Mouse (Mus musculus) neural tube, embryonic 11.5 days (tissue): ENCODE data around the gene Slco3a1. TPM values are rescaled to one million over a fixed set of nuclear protein-coding genes. Genes with fewer than 3 reads are reported as not detected.

Experiments
- ATAC-seq: fragments of 200-750 bp; cut with Nextera tagmentation; 2 replicates; pipeline ENCODE4 v1.8.0; 2017; ENCODE audit warnings: moderate number of reproducible peaks, mild to moderate bottlenecking, moderate TSS enrichment, moderate library complexity; ENCODE audit not compliant: insufficient read depth, low FRiP score, low TSS enrichment
- DNase-seq: peaks from one replicate; pipeline ENCODE4 v3.0.0-alpha.2; 2015; ENCODE audit warnings: low spot score
- H3K27ac ChIP-seq: fragments of 300-500 bp; sonication (generic); 2 replicates; pipeline ENCODE4 v1.5.1; 2014; ENCODE audit warnings: low read depth, mild to moderate bottlenecking, low read length
- H3K27me3 ChIP-seq: fragments of 300-500 bp; sonication (generic); 2 replicates; pipeline ENCODE4 v1.6.1; 2014; ENCODE audit warnings: mild to moderate bottlenecking, low read length, mixed read lengths; ENCODE audit not compliant: control insufficient read depth, insufficient read depth
- H3K36me3 ChIP-seq: fragments of 300-500 bp; sonication (generic); 2 replicates; pipeline ENCODE4 v1.6.1; 2014; ENCODE audit warnings: mild to moderate bottlenecking, low read length, moderate library complexity, mixed read lengths; ENCODE audit not compliant: control insufficient read depth, insufficient read depth
- H3K4me1 ChIP-seq: fragments of 300-500 bp; sonication (generic); 2 replicates; pipeline ENCODE4 v1.6.1; 2014; ENCODE audit warnings: low read length, mixed read lengths; ENCODE audit not compliant: control insufficient read depth, insufficient read depth
- H3K4me2 ChIP-seq: fragments of 300-500 bp; sonication (generic); 2 replicates; pipeline ENCODE4 v1.6.1; 2014; ENCODE audit warnings: low read depth, mild to moderate bottlenecking, moderate library complexity
- H3K4me3 ChIP-seq: fragments of 300-500 bp; sonication (generic); 2 replicates; pipeline ENCODE4 v1.5.1; 2014; ENCODE audit warnings: low read depth, low read length
- H3K9ac ChIP-seq: fragments of 300-500 bp; sonication (generic); 2 replicates; pipeline ENCODE4 v1.6.1; 2014; ENCODE audit warnings: mild to moderate bottlenecking, low read length
- H3K9me3 ChIP-seq: fragments of 300-500 bp; sonication (generic); 2 replicates; pipeline ENCODE4 v1.6.1; 2016; ENCODE audit warnings: low read length; ENCODE audit not compliant: control insufficient read depth
- WGBS: fragments of 180-500 bp; shearing (Covaris S2); extraction: QIAGEN DNeasy Blood & Tissue Kit; methylation state at CpG from one replicate; pipeline ENCODE4 v1.1.7; 2014; 5-methylcytosine and 5-hydroxymethylcytosine counted together
- polyA plus RNA-seq: library from polyadenylated mRNA; unstranded; fragments of >200 nt; fragmentation: Nextera tagmentation; extraction: Ambion mirVana; gene quantifications from 2 replicates; pipeline ENCODE4 v1.2.1, GENCODE M21; 2014

The Slco3a1 gene
- polyA plus RNA-seq, 1 experiment from 2014 or later = 13.0 TPM

GRCm38 (mm10) chr7:74462451-74462850 is 92.1 kb downstream of the Slco3a1 start:
- H3K9me3 ChIP-seq = no peaks in the 10 kb centered on the region
- H3K27ac ChIP-seq = no peak overlapping the region
- ATAC-seq (no peak), DNase-seq (no peak)
- no peaks in the 10 kb centered on the region for H3K27me3 ChIP-seq
- peaks cover 5% of the 10 kb centered on the region; the same call in 1 of the 2 replicates for H3K4me1 ChIP-seq
- H3K36me3 ChIP-seq = no peaks in the 10 kb centered on the region
- no peak overlapping the region for H3K4me2 ChIP-seq
- whole genome bisulfite sequencing = 52% methylated on average over 4 of the region's 4 CpGs
- H3K4me3 ChIP-seq = no peak overlapping the region
- H3K9ac ChIP-seq = no peak overlapping the region

DNA sequence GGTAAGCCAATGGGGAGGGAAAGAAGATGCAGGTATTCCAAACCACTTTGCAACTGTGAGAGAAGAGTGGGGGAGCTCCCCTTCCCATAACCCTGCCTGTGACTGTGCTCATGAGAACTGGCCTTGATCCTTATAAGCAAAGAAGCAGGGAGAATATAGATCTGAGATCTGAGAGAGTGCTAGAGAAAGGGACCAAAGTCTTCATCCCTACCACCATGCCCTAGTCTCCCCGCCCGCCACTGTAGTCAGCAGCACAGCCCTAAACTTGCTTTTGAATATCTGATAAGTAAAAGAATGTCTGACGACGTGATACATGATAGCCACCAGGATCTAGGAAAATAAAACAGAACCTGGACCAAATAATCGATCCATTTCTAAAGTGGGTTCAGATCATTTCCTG is 92.8 kb downstream of the Slco3a1 start:
- H3K9me3 ChIP-seq = no peaks in the 10 kb centered on the region
- no peak overlapping the region for H3K9ac ChIP-seq
- no peak overlapping the region for H3K4me3 ChIP-seq
- H3K4me2 ChIP-seq = no peak overlapping the region
- 87% methylated on average over 5 of the region's 5 CpGs for WGBS
- H3K4me1 ChIP-seq = peaks cover 2% of the 10 kb centered on the region; the same call in 1 of the 2 replicates
- DNase-seq = no peak
- no peak for ATAC-seq
- no peak overlapping the region for H3K27ac ChIP-seq
- no peaks in the 10 kb centered on the region for H3K36me3 ChIP-seq
- no peaks in the 10 kb centered on the region for H3K27me3 ChIP-seq

- Histone ChIP-seq H3K4me1 (peaks cover 2% of the 10 kb centered on the region; the same call in 1 of the 2 replicates), H3K9ac (no peak overlapping the region), H3K4me2 (no peak overlapping the region), H3K4me3 (no peak overlapping the region), H3K9me3 (no peaks in the 10 kb centered on the region), H3K36me3 (no peaks in the 10 kb centered on the region), H3K27me3 (no peaks in the 10 kb centered on the region), H3K27ac (no peak overlapping the region)
- DNase-seq (no peak), ATAC-seq (no peak)
- WGBS = 95% methylated on average over 1 of the region's 1 CpGs
Observed at GRCm38 (mm10) chr7:74461146-74461545, 93.4 kb downstream of the Slco3a1 start.

DNA sequence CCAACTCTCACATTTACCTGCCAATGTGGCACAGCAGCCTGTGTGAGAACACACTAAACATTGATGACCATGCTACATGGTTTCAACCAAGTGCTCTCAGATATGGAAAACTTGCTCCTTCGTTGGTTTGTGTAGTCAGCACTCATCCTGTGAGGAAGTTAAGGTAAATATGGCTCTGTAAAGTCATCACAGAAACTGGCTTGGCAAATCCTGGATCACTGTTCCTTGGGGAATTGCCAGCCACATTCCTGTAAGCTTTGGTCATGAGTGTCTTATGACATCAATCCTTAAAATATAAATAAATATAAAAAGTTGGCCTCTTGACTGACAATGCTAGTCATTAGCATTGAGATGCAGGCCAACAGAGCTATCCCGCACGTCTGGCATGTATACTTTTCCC is 94.8 kb downstream of the Slco3a1 start:
- WGBS = 91% methylated on average over 3 of the region's 3 CpGs
- ATAC-seq (no peak), DNase-seq (no peak)
- Histone ChIP-seq H3K4me3 (no peak overlapping the region), H3K27ac (no peak overlapping the region), H3K36me3 (no peaks in the 10 kb centered on the region), H3K4me2 (no peak overlapping the region), H3K27me3 (no peaks in the 10 kb centered on the region), H3K4me1 (peaks cover 2% of the 10 kb centered on the region; the same call in 1 of the 2 replicates), H3K9ac (no peak overlapping the region), H3K9me3 (no peaks in the 10 kb centered on the region)

GRCm38 (mm10) chr7:74459277-74459676 is 95.3 kb downstream of the Slco3a1 start:
- ATAC-seq (no peak), DNase-seq (no peak)
- no peak overlapping the region for H3K27ac ChIP-seq
- H3K4me3 ChIP-seq = no peak overlapping the region
- H3K9me3 ChIP-seq = no peaks in the 10 kb centered on the region
- no peak overlapping the region for H3K4me2 ChIP-seq
- no peaks in the 10 kb centered on the region for H3K27me3 ChIP-seq
- H3K4me1 ChIP-seq = peaks cover 2% of the 10 kb centered on the region; the same call in 1 of the 2 replicates
- H3K36me3 ChIP-seq = no peaks in the 10 kb centered on the region
- H3K9ac ChIP-seq = no peak overlapping the region
- 65% methylated on average over 5 of the region's 5 CpGs for WGBS

- H3K36me3 ChIP-seq = no peaks in the 10 kb centered on the region
- H3K4me1 ChIP-seq = peaks cover 2% of the 10 kb centered on the region; the same call in 1 of the 2 replicates
- no peak overlapping the region for H3K27ac ChIP-seq
- H3K4me2 ChIP-seq = no peak overlapping the region
- ATAC-seq (no peak), DNase-seq (no peak)
- H3K27me3 ChIP-seq = no peaks in the 10 kb centered on the region
- H3K9ac ChIP-seq = no peak overlapping the region
- 77% methylated on average over 8 of the region's 8 CpGs for WGBS
- H3K9me3 ChIP-seq = no peaks in the 10 kb centered on the region
- no peak overlapping the region for H3K4me3 ChIP-seq
Observed at GRCm38 (mm10) chr7:74458475-74459221, 95.9 kb downstream of the Slco3a1 start.

- no peak overlapping the region for H3K27ac ChIP-seq
- no peak overlapping the region for H3K4me2 ChIP-seq
- no peaks in the 10 kb centered on the region for H3K27me3 ChIP-seq
- H3K4me1 ChIP-seq = peaks cover 2% of the 10 kb centered on the region; the same call in 1 of the 2 replicates
- H3K9ac ChIP-seq = no peak overlapping the region
- no peaks in the 10 kb centered on the region for H3K9me3 ChIP-seq
- H3K4me3 ChIP-seq = no peak overlapping the region
- DNase-seq (no peak), ATAC-seq (no peak)
- H3K36me3 ChIP-seq = no peaks in the 10 kb centered on the region
- WGBS = 92% methylated on average over 5 of the region's 5 CpGs
Observed at GRCm38 (mm10) chr7:74457347-74457975, 97.1 kb downstream of the Slco3a1 start.

DNA sequence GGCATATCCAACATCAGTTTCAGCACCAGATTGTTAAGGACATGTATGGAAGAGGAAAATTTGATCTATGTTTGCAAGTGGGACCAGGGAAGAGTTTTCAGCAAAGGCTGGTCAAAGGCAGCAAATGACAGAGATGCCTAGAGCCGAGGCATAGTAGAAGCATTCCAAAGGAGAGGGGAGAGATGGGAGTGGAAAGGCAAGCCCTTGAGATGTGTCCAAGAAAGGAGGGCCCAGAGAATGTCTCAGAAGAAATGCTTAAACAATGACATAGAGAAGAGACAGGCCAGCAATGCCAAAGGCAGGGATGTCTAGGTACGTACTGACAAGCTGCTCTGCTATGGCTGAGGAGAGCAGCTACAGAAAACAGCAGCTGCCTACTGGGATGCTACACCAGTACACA is 97.8 kb downstream of the Slco3a1 start:
- Histone ChIP-seq H3K4me3 (no peak overlapping the region), H3K27ac (no peak overlapping the region), H3K9me3 (no peaks in the 10 kb centered on the region), H3K27me3 (no peaks in the 10 kb centered on the region), H3K4me2 (no peak overlapping the region), H3K4me1 (no peaks in the 10 kb centered on the region), H3K9ac (no peak overlapping the region), H3K36me3 (no peaks in the 10 kb centered on the region)
- no peak for ATAC-seq
- WGBS = 93% methylated on average over 2 of the region's 2 CpGs
- no peak for DNase-seq

GRCm38 (mm10) chr7:74451047-74451446 is 103.5 kb downstream of the Slco3a1 start:
- H3K27me3 ChIP-seq = no peaks in the 10 kb centered on the region
- H3K9me3 ChIP-seq = no peaks in the 10 kb centered on the region
- no peak overlapping the region for H3K27ac ChIP-seq
- DNase-seq (no peak), ATAC-seq (no peak)
- 71% methylated on average over 2 of the region's 2 CpGs for WGBS
- H3K4me2 ChIP-seq = no peak overlapping the region
- H3K4me3 ChIP-seq = no peak overlapping the region
- no peak overlapping the region for H3K9ac ChIP-seq
- H3K4me1 ChIP-seq = peaks cover 2% of the 10 kb centered on the region; the same call in 1 of the 2 replicates
- H3K36me3 ChIP-seq = no peaks in the 10 kb centered on the region
